Mouse (Mus musculus): ENCODE measurements around the gene Rnf4.

DNA sequence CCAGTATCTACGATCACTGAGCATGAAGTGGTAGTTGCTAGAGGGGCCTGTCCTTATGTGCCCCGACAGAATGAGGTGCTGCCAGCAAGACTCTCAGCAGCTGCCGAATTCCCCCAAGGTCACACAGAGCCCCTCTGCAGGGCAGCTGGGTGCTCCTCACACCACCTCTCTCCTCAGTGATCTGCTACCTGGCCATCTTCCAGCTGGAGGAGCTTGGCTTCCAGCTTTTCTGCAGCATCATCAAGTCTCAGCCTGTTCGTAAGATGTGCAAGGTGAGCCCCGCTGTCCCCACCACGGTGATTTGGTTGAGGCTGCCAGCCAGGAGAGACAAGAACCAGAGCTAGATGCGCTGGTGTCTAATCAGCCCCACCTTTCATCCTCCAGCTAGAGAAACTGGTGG, 33.7 kb upstream of the Rnf4 start:
- no peak for TF ChIP-seq CTCF (IDR thresholded peaks at IDR 0.05; ENCODE audit: borderline replicate concordance, insufficient read depth, low read depth, low read length)
- no peak for TF ChIP-seq POLR2A (IDR thresholded peaks at IDR 0.05; ENCODE audit: borderline replicate concordance, insufficient read depth, low read length)
